Mouse (Mus musculus): Measurements from ENCODE around the gene 1700066M21Rik. TPM values are rescaled to one million over a fixed set of nuclear protein-coding genes. Genes with fewer than 3 reads are reported as not detected.

The 1700066M21Rik gene
- polyA plus RNA-seq (2014; fragmentation: Illumina TruSeq; extraction: RNeasy Lipid Tissue Mini Kit (QIAGEN cat#74804); ENCODE audit: low read depth, low replicate concordance), result 25.1 TPM

GRCm38 (mm10) chr1:57377376-57378341 is at the start of gene 1700066M21Rik:
1700066M21Rik (plus strand) TSS chr1:57377620.

GRCm38 (mm10) chr1:57406187-57407151 is 29.0 kb downstream of the 1700066M21Rik start, which contains the start of the genes Maip1 and Tyw5:
Maip1 (plus strand) TSS chr1:57406328.
Tyw5 (minus strand) TSS chr1:57407101.

Other genes with a start within 250 kb of the 1700066M21Rik start
- 32.9 TPM for gene Maip1, start 28.7 kb downstream of the 1700066M21Rik start, polyA plus RNA-seq (2014; fragmentation: Illumina TruSeq; extraction: RNeasy Lipid Tissue Mini Kit (QIAGEN cat#74804); ENCODE audit: low read depth, low replicate concordance)
- gene Tyw5, start 29.5 kb downstream of the 1700066M21Rik start, polyA plus RNA-seq (2014; fragmentation: Illumina TruSeq; extraction: RNeasy Lipid Tissue Mini Kit (QIAGEN cat#74804); ENCODE audit: low read depth, low replicate concordance), result 65.5 TPM

Measured in kidney, adult 10 weeks (tissue).